Mouse (Mus musculus): Measurements from ENCODE around the gene Vgll4. TPM values are rescaled to one million over a fixed set of nuclear protein-coding genes. Genes with fewer than 3 reads are reported as not detected.
A peak's percentile ranks its signal among the peaks of the same experiment; 100 is the strongest.

The Vgll4 gene
- polyA plus RNA-seq, 1 experiment from 2014 or later, result 14.7 TPM

DNA sequence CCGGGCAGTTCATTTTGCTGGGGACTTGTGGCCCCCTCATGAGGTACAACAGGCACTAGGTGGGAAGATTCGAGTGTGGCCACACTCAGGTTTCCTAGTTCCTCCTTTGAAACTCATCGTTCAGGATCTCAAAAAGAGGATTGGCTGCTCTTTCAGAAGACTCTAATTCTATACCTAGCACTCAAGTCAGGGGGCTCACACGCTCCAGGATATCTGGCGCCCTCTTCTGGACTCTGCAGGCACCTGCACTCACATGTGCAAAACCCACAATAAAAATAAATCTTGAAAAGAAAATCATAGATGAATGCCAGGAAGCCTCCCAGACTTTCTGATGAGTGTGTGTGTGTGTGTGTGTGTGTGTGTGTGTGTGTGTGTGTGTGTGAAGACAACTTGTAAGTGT is 1.1 kb upstream of the Vgll4 start:
- 56% methylated on average over 5 of the region's 5 CpGs for WGBS (ENCODE audit: insufficient replicate concordance)
- no peak overlapping the region for H3K4me2 ChIP-seq (ENCODE audit: low read depth, low read length)
- ATAC-seq (no peak), DNase-seq (no peak)
- no peak overlapping the region for H3K9ac ChIP-seq (replicated peaks)
- H3K4me1 ChIP-seq (ENCODE audit: insufficient read depth), result peaks cover 12% of the 10 kb centered on the region
- H3K27me3 ChIP-seq (ENCODE audit: insufficient read depth, low read length), result peaks cover 33% of the 10 kb centered on the region
- no peaks in the 10 kb centered on the region for H3K36me3 ChIP-seq (replicated peaks; ENCODE audit: insufficient read depth, low read length)
- no peaks in the 10 kb centered on the region for H3K9me3 ChIP-seq (ENCODE audit: low read length)
- H3K27ac ChIP-seq (ENCODE audit: low read depth), result no peak overlapping the region
- peak; percentile 48 for TF ChIP-seq CTCF (IDR thresholded peaks at IDR 0.05; ENCODE audit: low read depth)
- no peak for TF ChIP-seq EP300 (IDR thresholded peaks at IDR 0.05; ENCODE audit: low read depth)
- H3K4me3 ChIP-seq (ENCODE audit: low read depth, low read length), result no peak overlapping the region

DNA sequence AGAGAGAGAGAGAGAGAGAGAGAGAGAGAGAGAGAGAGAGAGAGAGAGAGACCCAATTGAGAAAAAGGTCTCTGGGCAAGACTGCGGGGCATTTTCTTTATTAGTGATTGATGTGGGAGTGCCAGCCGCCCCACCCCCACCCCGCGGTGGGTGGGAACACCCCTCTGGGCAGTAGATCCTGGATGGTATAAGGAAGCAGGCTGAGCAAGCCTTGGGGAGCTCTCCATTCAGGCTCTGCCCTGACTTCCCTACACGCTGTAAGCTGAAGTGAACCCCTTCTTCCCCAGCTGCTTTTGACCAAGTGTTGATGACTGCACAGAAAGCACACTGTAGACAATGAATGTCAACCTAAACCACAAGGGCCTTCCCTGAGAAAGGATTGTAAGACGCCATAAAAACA is 592 bp upstream of the Vgll4 start:
- Histone ChIP-seq H3K36me3 (replicated peaks; ENCODE audit: insufficient read depth, low read length) (no peaks in the 10 kb centered on the region), H3K4me2 (ENCODE audit: low read depth, low read length) (no peak overlapping the region), H3K9ac (replicated peaks) (no peak overlapping the region), H3K4me3 (ENCODE audit: low read depth, low read length) (no peak overlapping the region), H3K27ac (ENCODE audit: low read depth) (no peak overlapping the region), H3K27me3 (ENCODE audit: insufficient read depth, low read length) (peaks cover 33% of the 10 kb centered on the region), H3K9me3 (ENCODE audit: low read length) (no peaks in the 10 kb centered on the region), H3K4me1 (ENCODE audit: insufficient read depth) (peaks cover 12% of the 10 kb centered on the region)
- ATAC-seq, result no peak
- 25% methylated on average over 6 of the region's 6 CpGs for WGBS (ENCODE audit: insufficient replicate concordance)
- no peak for TF ChIP-seq CTCF (IDR thresholded peaks at IDR 0.05; ENCODE audit: low read depth)
- no peak for TF ChIP-seq EP300 (IDR thresholded peaks at IDR 0.05; ENCODE audit: low read depth)
- DNase-seq, result no peak

DNA sequence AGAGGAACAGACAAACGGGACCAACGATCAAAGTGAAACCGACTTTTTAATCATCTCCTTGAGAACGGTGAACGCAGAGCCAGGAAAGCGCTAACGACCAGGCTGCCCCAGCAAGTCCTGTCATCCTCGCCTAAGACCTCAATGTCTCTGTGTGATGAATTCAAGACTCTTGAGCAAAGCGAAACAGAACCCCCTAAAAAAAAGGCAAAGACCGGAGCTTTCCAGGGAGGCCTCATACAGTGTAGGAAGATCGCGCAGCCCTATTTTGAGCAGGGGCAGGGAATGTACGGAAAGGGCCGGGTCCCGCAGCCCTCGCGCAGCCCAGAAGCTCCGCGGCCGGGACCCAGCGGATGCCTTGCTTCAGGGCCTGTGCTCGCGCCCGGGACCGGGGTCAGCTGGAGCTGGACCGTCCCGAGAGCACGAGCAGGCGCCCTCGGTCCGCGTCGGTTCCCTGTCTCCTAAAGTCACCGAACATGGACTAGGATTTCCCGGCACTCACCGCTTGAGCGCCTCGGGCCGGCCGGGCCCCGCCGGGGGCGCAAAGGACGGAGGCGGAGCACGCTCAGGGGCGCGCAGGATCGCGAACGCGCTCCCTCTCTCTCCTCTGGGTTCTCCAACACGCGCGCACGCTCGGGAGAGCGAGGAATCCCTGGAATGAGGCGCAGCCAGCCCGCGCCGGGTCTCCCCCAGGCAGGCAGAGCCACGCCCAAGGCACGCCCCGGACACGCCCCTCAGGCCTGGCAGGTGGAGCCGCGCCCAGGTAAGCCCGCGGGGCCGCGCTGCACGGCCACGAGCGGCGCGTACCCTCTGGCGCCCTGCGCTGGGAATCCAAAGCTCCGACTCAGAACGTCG is 1.2 kb downstream of the Vgll4 start:
- Histone ChIP-seq H3K9me3 (ENCODE audit: low read length) (no peaks in the 10 kb centered on the region), H3K27me3 (ENCODE audit: insufficient read depth, low read length) (peaks cover 36% of the 10 kb centered on the region), H3K36me3 (replicated peaks; ENCODE audit: insufficient read depth, low read length) (no peaks in the 10 kb centered on the region), H3K4me1 (ENCODE audit: insufficient read depth) (peaks cover 12% of the 10 kb centered on the region), H3K4me3 (ENCODE audit: low read depth, low read length) (peak overlapping the region; percentile 55), H3K9ac (replicated peaks) (peak overlapping the region; percentile 45), H3K4me2 (ENCODE audit: low read depth, low read length) (peak overlapping the region; percentile 95), H3K27ac (ENCODE audit: low read depth) (no peak overlapping the region)
- WGBS (ENCODE audit: insufficient replicate concordance), result under 1% methylated on average over 57 of the region's 82 CpGs
- TF ChIP-seq EP300 (IDR thresholded peaks at IDR 0.05; ENCODE audit: low read depth) (no peak), CTCF (IDR thresholded peaks at IDR 0.05; ENCODE audit: low read depth) (no peak)
- ATAC-seq, result peak; percentile 83
- DNase-seq, result peak; percentile 76

DNA sequence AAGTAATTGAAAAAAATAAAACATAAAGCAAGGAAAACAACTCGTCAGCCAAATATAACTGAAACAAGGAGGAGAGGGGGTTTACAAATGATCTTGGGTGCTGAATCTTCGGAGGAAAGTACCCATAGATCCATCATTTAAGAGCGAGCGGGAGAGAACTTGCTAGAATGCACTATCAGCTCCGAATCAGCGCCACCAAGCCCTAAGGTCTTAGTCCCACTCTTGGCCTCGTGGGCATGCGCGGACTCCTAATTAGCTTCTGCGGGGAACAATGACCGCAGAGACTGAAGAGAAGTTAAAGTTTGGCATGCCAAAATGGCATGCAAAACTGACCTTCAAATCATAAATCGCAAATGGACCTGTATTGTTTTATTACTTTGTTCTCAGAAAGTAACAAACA is 2.2 kb downstream of the Vgll4 start:
- TF ChIP-seq EP300 (IDR thresholded peaks at IDR 0.05; ENCODE audit: low read depth) (no peak), CTCF (IDR thresholded peaks at IDR 0.05; ENCODE audit: low read depth) (no peak)
- Histone ChIP-seq H3K27ac (ENCODE audit: low read depth) (no peak overlapping the region), H3K9ac (replicated peaks) (no peak overlapping the region), H3K4me3 (ENCODE audit: low read depth, low read length) (no peak overlapping the region), H3K9me3 (ENCODE audit: low read length) (no peaks in the 10 kb centered on the region), H3K4me1 (ENCODE audit: insufficient read depth) (peaks cover 12% of the 10 kb centered on the region), H3K27me3 (ENCODE audit: insufficient read depth, low read length) (peaks cover 36% of the 10 kb centered on the region), H3K36me3 (replicated peaks; ENCODE audit: insufficient read depth, low read length) (no peaks in the 10 kb centered on the region), H3K4me2 (ENCODE audit: low read depth, low read length) (no peak overlapping the region)
- 60% methylated on average over 12 of the region's 12 CpGs for WGBS (ENCODE audit: insufficient replicate concordance)
- DNase-seq (no peak), ATAC-seq (no peak)

DNA sequence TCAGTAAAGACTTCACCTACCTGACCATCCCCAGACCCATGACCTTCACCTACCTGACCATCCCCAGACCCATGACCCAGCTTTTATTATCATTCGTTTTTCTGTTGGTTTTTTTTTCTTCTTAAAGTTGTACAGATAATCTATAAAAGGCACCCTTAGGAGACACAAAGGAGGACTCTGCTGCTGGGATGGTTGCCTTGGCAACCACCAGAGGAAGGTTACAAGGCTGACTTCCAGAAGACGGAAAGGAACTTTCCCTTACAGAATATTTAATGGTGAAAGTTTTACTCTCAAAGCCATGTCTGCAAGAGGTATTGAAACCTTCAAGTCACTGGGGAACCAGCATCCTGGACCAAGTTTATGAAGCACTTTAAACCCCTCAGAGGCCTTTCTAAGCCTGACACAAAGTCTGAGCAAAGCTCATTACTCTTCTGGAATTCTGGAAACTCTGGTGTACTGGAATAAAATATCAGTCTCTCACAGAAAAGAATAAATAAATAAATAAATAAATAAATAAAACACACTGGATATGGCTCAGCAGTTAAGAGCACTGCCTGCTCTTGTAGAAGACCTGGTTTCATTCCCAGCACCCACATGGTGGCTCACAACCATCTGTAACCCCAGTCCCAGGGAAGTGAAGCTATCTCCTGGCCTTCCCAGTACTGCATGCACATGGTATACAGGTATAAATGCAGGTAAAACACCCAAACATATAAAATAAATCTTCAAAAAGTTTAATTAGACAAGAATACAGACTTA is 3.2 kb downstream of the Vgll4 start:
- no peak overlapping the region for H3K4me2 ChIP-seq (ENCODE audit: low read depth, low read length)
- no peak for DNase-seq
- H3K27ac ChIP-seq (ENCODE audit: low read depth), result no peak overlapping the region
- peaks cover 35% of the 10 kb centered on the region for H3K27me3 ChIP-seq (ENCODE audit: insufficient read depth, low read length)
- TF ChIP-seq EP300 (IDR thresholded peaks at IDR 0.05; ENCODE audit: low read depth), result no peak
- no peak for TF ChIP-seq CTCF (IDR thresholded peaks at IDR 0.05; ENCODE audit: low read depth)
- H3K36me3 ChIP-seq (replicated peaks; ENCODE audit: insufficient read depth, low read length), result no peaks in the 10 kb centered on the region
- no peak overlapping the region for H3K9ac ChIP-seq (replicated peaks)
- no peak overlapping the region for H3K4me3 ChIP-seq (ENCODE audit: low read depth, low read length)
- H3K4me1 ChIP-seq (ENCODE audit: insufficient read depth), result peaks cover 12% of the 10 kb centered on the region
- no peaks in the 10 kb centered on the region for H3K9me3 ChIP-seq (ENCODE audit: low read length)
- 48% methylated on average over 2 of the region's 2 CpGs for WGBS (ENCODE audit: insufficient replicate concordance)
- ATAC-seq, result no peak

DNA sequence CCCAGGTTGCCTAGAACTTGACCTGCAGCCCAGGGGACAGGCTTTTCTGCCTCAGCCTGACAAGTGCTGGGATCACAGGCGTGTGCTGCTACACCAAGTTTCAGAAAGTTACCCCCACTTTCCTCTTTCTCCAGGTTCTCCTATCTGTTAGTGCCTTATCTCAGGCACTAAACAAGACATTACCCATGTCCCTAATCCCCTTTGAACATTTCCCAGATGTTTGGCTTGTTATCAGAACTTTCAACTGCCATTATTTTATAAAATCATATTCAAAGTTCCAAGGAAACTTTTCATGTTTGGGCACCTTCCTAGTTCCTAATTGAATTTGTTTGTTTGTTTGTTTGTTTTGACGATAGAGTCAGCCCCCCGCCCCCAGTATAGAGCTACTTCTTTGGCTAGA is 4.0 kb downstream of the Vgll4 start:
- H3K9me3 ChIP-seq (ENCODE audit: low read length), result no peaks in the 10 kb centered on the region
- ATAC-seq, result no peak
- peaks cover 12% of the 10 kb centered on the region for H3K4me1 ChIP-seq (ENCODE audit: insufficient read depth)
- no peak overlapping the region for H3K9ac ChIP-seq (replicated peaks)
- no peak for DNase-seq
- H3K36me3 ChIP-seq (replicated peaks; ENCODE audit: insufficient read depth, low read length), result no peaks in the 10 kb centered on the region
- no peak for TF ChIP-seq EP300 (IDR thresholded peaks at IDR 0.05; ENCODE audit: low read depth)
- TF ChIP-seq CTCF (IDR thresholded peaks at IDR 0.05; ENCODE audit: low read depth), result no peak
- no peak overlapping the region for H3K27ac ChIP-seq (ENCODE audit: low read depth)
- no peak overlapping the region for H3K4me3 ChIP-seq (ENCODE audit: low read depth, low read length)
- no peak overlapping the region for H3K4me2 ChIP-seq (ENCODE audit: low read depth, low read length)
- WGBS (ENCODE audit: insufficient replicate concordance), result 59% methylated on average over 3 of the region's 3 CpGs
- peaks cover 33% of the 10 kb centered on the region for H3K27me3 ChIP-seq (ENCODE audit: insufficient read depth, low read length)
